Comparison of ENCODE assay signal across 8 mouse cellular contexts in the genomic region with DNA sequence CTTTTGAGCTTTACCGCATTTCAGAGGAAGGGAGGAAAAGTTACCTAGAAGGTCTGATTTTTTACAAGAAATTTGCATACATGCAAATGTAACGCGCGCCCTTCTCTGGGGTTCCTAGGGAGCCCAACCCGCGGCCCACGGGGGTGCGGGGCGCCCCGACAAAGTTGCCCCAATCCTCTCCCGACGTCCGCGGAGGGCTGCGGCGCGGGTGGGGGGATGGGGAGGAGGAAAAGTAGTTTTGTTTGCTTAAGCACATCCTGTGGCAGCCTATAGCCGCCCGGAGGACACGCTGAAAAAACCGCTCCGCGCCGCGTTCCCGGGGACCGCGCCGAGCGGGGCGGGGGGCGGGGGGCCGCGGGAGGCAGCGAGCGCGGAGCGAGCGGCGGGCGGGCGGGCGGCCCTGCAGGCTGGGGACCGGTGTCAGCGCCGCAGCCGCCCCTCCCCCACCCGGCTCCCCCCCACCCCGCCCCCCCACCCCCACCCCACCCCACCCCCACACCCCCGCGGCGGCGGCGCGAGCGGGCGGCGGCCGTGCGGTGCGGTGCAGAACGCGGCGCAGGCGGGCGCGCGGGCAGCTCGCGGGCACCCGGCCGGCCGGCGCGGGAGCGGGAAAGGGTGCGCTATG. TPM values are rescaled to one million over a fixed set of nuclear protein-coding genes. Genes with fewer than 3 reads are reported as not detected.
DNase-seq lines count a peak whose midpoint lies in the region; ATAC-seq lines count a peak whose summit lies in the region.

No protein-coding gene starts in this region.

- no peak for ATAC-seq in megakaryocyte, adult 5-6 weeks (ENCODE audit: poor library complexity, severe bottlenecking)
- ATAC-seq in heart, embryonic 14.5 days (ENCODE audit: insufficient number of reproducible peaks, insufficient read depth, low FRiP score, low read depth): peak; percentile 24
- peak; percentile 9; the same call in 1 of the 2 replicates for ATAC-seq in stomach, embryonic 15.5 days (ENCODE audit: insufficient read depth, low FRiP score, low read depth)

- WGBS in heart, embryonic 14.5 days: under 1% methylated on average over 47 of the region's 77 CpGs
- under 1% methylated on average over 58 of the region's 77 CpGs for WGBS in midbrain, embryonic 10.5 days
- WGBS in stomach, embryonic 15.5 days: under 1% methylated on average over 33 of the region's 77 CpGs

- DNase-seq in cerebellum, postnatal 36 days: peak; percentile 56 to 61
- peak; percentile 67 for DNase-seq in kidney, postnatal 14 days
- peak; percentile 63 for DNase-seq in midbrain, embryonic 10.5 days (ENCODE audit: low spot score)
- DNase-seq in left cerebral cortex, adult 11 months (ENCODE audit: low spot score): no peak

- H3K4me1 ChIP-seq in megakaryocyte, embryonic 14.5 days: peaks cover 47% of the 10 kb centered on the region
- H3K4me1 ChIP-seq in heart, embryonic 14.5 days (ENCODE audit: control insufficient read depth in 2 of 2, insufficient read depth in 2 of 2, low read length in 2 of 2): peaks cover 0 to 20% of the 10 kb centered on the region in 2 experiments; a peak in 3 of 4 replicates
- peaks cover 57% of the 10 kb centered on the region for H3K4me1 ChIP-seq in midbrain, embryonic 10.5 days
- H3K4me1 ChIP-seq in stomach, embryonic 15.5 days: peaks cover 10% of the 10 kb centered on the region; the same call in 1 of the 2 replicates

- H3K9me3 ChIP-seq in megakaryocyte, embryonic 14.5 days: no peaks in the 10 kb centered on the region
- no peaks in the 10 kb centered on the region for H3K9me3 ChIP-seq in heart, embryonic 14.5 days (ENCODE audit: control insufficient read depth, low read length)
- H3K9me3 ChIP-seq in midbrain, embryonic 10.5 days (replicated peaks): no peaks in the 10 kb centered on the region
- H3K9me3 ChIP-seq in stomach, embryonic 15.5 days: no peaks in the 10 kb centered on the region

- no peaks in the 10 kb centered on the region for H3K36me3 ChIP-seq in megakaryocyte, embryonic 14.5 days (replicated peaks; ENCODE audit: low read length)
- no peaks in the 10 kb centered on the region for H3K36me3 ChIP-seq in heart, embryonic 14.5 days (ENCODE audit: control insufficient read depth, insufficient read depth, low read length)
- no peaks in the 10 kb centered on the region for H3K36me3 ChIP-seq in midbrain, embryonic 10.5 days
- no peaks in the 10 kb centered on the region for H3K36me3 ChIP-seq in stomach, embryonic 15.5 days

- H3K4me2 ChIP-seq in heart, embryonic 14.5 days (ENCODE audit: low read length): peak overlapping the region; percentile 82
- H3K4me2 ChIP-seq in stomach, embryonic 15.5 days: peak overlapping the region; percentile 63

- H3K9ac ChIP-seq in heart, embryonic 14.5 days (ENCODE audit: low read length): peak overlapping the region; percentile 99
- peak overlapping the region; percentile 97 for H3K9ac ChIP-seq in stomach, embryonic 15.5 days

- peaks cover 57% of the 10 kb centered on the region for H3K27me3 ChIP-seq in megakaryocyte, embryonic 14.5 days (replicated peaks)
- no peaks in the 10 kb centered on the region for H3K27me3 ChIP-seq in heart, embryonic 14.5 days (ENCODE audit: control insufficient read depth, insufficient read depth, low read length)
- peaks cover 89% of the 10 kb centered on the region for H3K27me3 ChIP-seq in midbrain, embryonic 10.5 days (ENCODE audit: low read depth, poor library complexity, severe bottlenecking)
- H3K27me3 ChIP-seq in stomach, embryonic 15.5 days (replicated peaks): no peaks in the 10 kb centered on the region

- H3K4me3 ChIP-seq in megakaryocyte, embryonic 14.5 days (replicated peaks): peak overlapping the region; percentile 92
- peak overlapping the region; percentile 94 to 98 for H3K4me3 ChIP-seq in heart, embryonic 14.5 days (ENCODE audit: control insufficient read depth in 1 of 2, insufficient read depth in 1 of 2, low read depth in 1 of 2, low read length in 2 of 2)
- peak overlapping the region; percentile 76 for H3K4me3 ChIP-seq in midbrain, embryonic 10.5 days
- H3K4me3 ChIP-seq in stomach, embryonic 15.5 days (replicated peaks): peak overlapping the region; percentile 86

- H3K27ac ChIP-seq in heart, embryonic 14.5 days (replicated peaks in 1 of 2; ENCODE audit: control insufficient read depth in 1 of 2, insufficient read depth in 1 of 2, low read depth in 2 of 2, low read length in 2 of 2): peak overlapping the region; percentile 95 to 98
- H3K27ac ChIP-seq in midbrain, embryonic 10.5 days (replicated peaks): peak overlapping the region; percentile 89
- H3K27ac ChIP-seq in stomach, embryonic 15.5 days: peak overlapping the region; percentile 96

RNA-seq across cellular contexts. Expression of a gene that starts 0.7 kb away (rescaled TPM):
- not detected in 2 replicates for polyA plus RNA-seq in megakaryocyte, embryonic 14.5 days (2012; ENCODE audit: insufficient read depth, low replicate concordance)
- total RNA-seq in megakaryocyte, adult 5-6 weeks (2015): not detected in 2 replicates
- total RNA-seq in megakaryocyte, adult 5-6 weeks (2017): not detected in 2 replicates
- 0.57 and 0.59 TPM in 2 replicates for polyA plus RNA-seq in heart, embryonic 14.5 days (2014; fragmentation: Nextera tagmentation; extraction: Ambion mirVana)
- polyA plus RNA-seq in midbrain, embryonic 10.5 days (2016; fragmentation: Nextera tagmentation; extraction: Ambion mirVana): 2.7 and 3.9 TPM in 2 replicates
- polyA plus RNA-seq in stomach, embryonic 15.5 days (2015; fragmentation: Nextera tagmentation; extraction: Ambion mirVana): 2.9 and 3.7 TPM in 2 replicates

RNA-seq across cellular contexts. Expression of a gene that starts 4.7 kb away (rescaled TPM):
- 0.02 TPM in 1 of 2 replicates, not detected in the other for polyA plus RNA-seq in megakaryocyte, embryonic 14.5 days (2012; ENCODE audit: insufficient read depth, low replicate concordance)
- total RNA-seq in megakaryocyte, adult 5-6 weeks (2015): 17.8 TPM in 2 replicates
- 3.6 and 4.6 TPM in 2 replicates for total RNA-seq in megakaryocyte, adult 5-6 weeks (2017)
- 50.9 and 54.3 TPM in 2 replicates for polyA plus RNA-seq in heart, embryonic 14.5 days (2014; fragmentation: Nextera tagmentation; extraction: Ambion mirVana)
- 5.9 and 13.3 TPM in 2 replicates for polyA plus RNA-seq in midbrain, embryonic 10.5 days (2016; fragmentation: Nextera tagmentation; extraction: Ambion mirVana)
- 45.5 and 50.8 TPM in 2 replicates for polyA plus RNA-seq in stomach, embryonic 15.5 days (2015; fragmentation: Nextera tagmentation; extraction: Ambion mirVana)
